8 mouse cellular contexts compared by ENCODE assay signal in the genomic region with DNA sequence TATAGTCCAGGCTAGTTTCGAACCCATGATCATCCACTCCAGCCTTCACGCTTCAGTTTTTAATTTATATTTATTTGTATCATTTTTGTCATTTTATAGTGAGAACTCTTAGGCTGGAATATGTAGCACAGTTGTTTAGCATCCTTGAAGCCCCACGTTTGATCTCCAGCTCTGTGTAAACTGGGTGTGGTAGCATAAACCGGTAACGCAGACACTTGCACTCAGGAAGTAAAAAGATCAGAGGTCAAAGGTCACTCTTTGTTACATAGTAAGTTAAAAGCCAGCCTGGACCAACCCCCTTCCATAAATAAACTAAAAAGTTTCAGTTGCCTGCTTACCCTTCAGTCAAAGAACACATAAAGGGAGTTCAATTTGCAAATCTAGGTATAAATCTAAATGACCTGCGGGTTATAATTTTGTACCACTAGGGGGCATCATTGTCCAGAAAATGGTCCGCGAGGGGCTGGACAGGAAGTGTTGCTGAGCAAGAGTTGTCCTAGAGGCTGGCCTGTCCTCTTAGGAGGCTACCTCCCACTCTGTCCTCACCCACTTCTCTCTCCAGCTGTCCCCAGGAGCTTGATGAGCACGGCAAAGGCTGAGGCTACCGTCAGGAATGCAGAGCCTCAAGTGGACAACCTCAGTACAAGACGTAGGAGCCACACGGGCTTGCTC. TPM values are rescaled to one million over a fixed set of nuclear protein-coding genes. Genes with fewer than 3 reads are reported as not detected.
A peak's percentile ranks its signal among the peaks of the same experiment; 100 is the strongest.
DNase-seq lines count a peak whose midpoint lies in the region; ATAC-seq and TF ChIP-seq lines count a peak whose summit lies in the region.

No protein-coding gene starts in this region.

- peaks cover 2% of the 10 kb centered on the region; the same call in 1 of the 2 replicates for H3K4me1 ChIP-seq in bone marrow, adult 2 months (ENCODE audit: control insufficient read depth, insufficient read depth, low read length)
- H3K4me1 ChIP-seq in forebrain, postnatal 0 days (ENCODE audit: insufficient read depth), result no peaks in the 10 kb centered on the region

- H3K9me3 ChIP-seq in forebrain, postnatal 0 days (ENCODE audit: low read length), result no peaks in the 10 kb centered on the region

- ATAC-seq in forebrain, postnatal 0 days, result peak; percentile 67
- ATAC-seq in hematopoietic stem cell, adult 5-6 weeks (replicated peaks in 1 of 2; ENCODE audit: insufficient read depth in 1 of 2, low FRiP score in 2 of 2, low TSS enrichment in 1 of 2, low read depth in 1 of 2, poor library complexity in 2 of 2, severe bottlenecking in 2 of 2), result peak; percentile 55 to 66

- H3K4me2 ChIP-seq in forebrain, postnatal 0 days (ENCODE audit: low read depth), result no peak overlapping the region

- H3K4me3 ChIP-seq in bone marrow, adult 2 months (replicated peaks; ENCODE audit: control insufficient read depth, low read depth, low read length), result peak overlapping the region; percentile 0
- H3K4me3 ChIP-seq in forebrain, postnatal 0 days (ENCODE audit: low read depth, low read length), result no peak overlapping the region

- no peaks in the 10 kb centered on the region for H3K27me3 ChIP-seq in forebrain, postnatal 0 days (ENCODE audit: insufficient read depth, low read length)

- H3K36me3 ChIP-seq in forebrain, postnatal 0 days (ENCODE audit: insufficient read depth), result no peaks in the 10 kb centered on the region

- H3K27ac ChIP-seq in bone marrow, adult 2 months (ENCODE audit: control insufficient read depth, insufficient read depth, low read depth, low read length, poor library complexity), result no peak overlapping the region
- no peak overlapping the region for H3K27ac ChIP-seq in forebrain, postnatal 0 days (ENCODE audit: low read depth, low read length)

- 41% methylated on average over 12 of the region's 12 CpGs for whole genome bisulfite sequencing in bone marrow, adult 2 months
- 51% methylated on average over 12 of the region's 12 CpGs for WGBS in forebrain, postnatal 0 days

- TF ChIP-seq CTCF in bone marrow, adult 2 months (IDR thresholded peaks at IDR 0.05; ENCODE audit: control insufficient read depth, insufficient read depth, low read length), result peak; percentile 51; the same call in 1 of the 2 replicates
- peak; percentile 75 for TF ChIP-seq CTCF in forebrain, postnatal 0 days (IDR thresholded peaks at IDR 0.05; ENCODE audit: low read depth)

- peak; percentile 33 for DNase-seq in cerebellum, adult 9-10 months
- no peak for DNase-seq in cerebellum, adult 11 months
- DNase-seq in forebrain, postnatal 0 days, result peak; percentile 77
- DNase-seq in layer of hippocampus, adult 11-12 months (ENCODE audit: low spot score), result peak; percentile 74
- peak; percentile 86 for DNase-seq in lung, postnatal 10 days
- DNase-seq in retina, postnatal 1 day, result peak; percentile 85

- H3K9ac ChIP-seq in forebrain, postnatal 0 days, result no peak overlapping the region

- TF ChIP-seq POLR2A in bone marrow, adult 2 months (IDR thresholded peaks at IDR 0.05; ENCODE audit: borderline replicate concordance, control insufficient read depth, low read depth, low read length), result no peak

RNA-seq across cellular contexts. Expression of gene Tgoln1, which starts 19.1 kb away (rescaled TPM):
- 6.4 and 13.5 TPM in 2 replicates for polyA plus RNA-seq in bone marrow, adult 2 months (2011; ENCODE audit: insufficient read depth, insufficient read length, low replicate concordance, missing spikeins)
- 24.3 and 30.9 TPM in 2 replicates for total RNA-seq in forebrain, postnatal 0 days (2014; rRNA removed)
- polyA plus RNA-seq in forebrain, postnatal 0 days (2015; fragmentation: Nextera tagmentation; extraction: Ambion mirVana), result 22.0 and 29.0 TPM in 2 replicates
- total RNA-seq in hematopoietic stem cell, adult 5-6 weeks (2017), result 93.9 and 95.8 TPM in 2 replicates

RNA-seq across cellular contexts. Expression of gene Retsat, which starts 37.6 kb away (rescaled TPM):
- 1.3 and 4.0 TPM in 2 replicates for polyA plus RNA-seq in bone marrow, adult 2 months (2011; ENCODE audit: insufficient read depth, insufficient read length, low replicate concordance, missing spikeins)
- total RNA-seq in forebrain, postnatal 0 days (2014; rRNA removed), result 3.2 and 7.5 TPM in 2 replicates
- polyA plus RNA-seq in forebrain, postnatal 0 days (2015; fragmentation: Nextera tagmentation; extraction: Ambion mirVana), result 6.2 and 7.2 TPM in 2 replicates
- 12.4 and 17.1 TPM in 2 replicates for total RNA-seq in hematopoietic stem cell, adult 5-6 weeks (2017)

RNA-seq across cellular contexts. Expression of gene Elmod3, which starts 37.7 kb away (rescaled TPM):
- 2.7 and 5.2 TPM in 2 replicates for polyA plus RNA-seq in bone marrow, adult 2 months (2011; ENCODE audit: insufficient read depth, insufficient read length, low replicate concordance, missing spikeins)
- 12.8 and 13.1 TPM in 2 replicates for total RNA-seq in forebrain, postnatal 0 days (2014; rRNA removed)
- 16.5 and 18.3 TPM in 2 replicates for polyA plus RNA-seq in forebrain, postnatal 0 days (2015; fragmentation: Nextera tagmentation; extraction: Ambion mirVana)
- total RNA-seq in hematopoietic stem cell, adult 5-6 weeks (2017), result 7.6 and 9.8 TPM in 2 replicates
